Mouse (Mus musculus) thymus, adult 18-20 months (tissue): ENCODE data around the gene Cdk5.

ENCODE experiments used
- DNase-seq, 2 experiments: peaks; one replicate each; pipeline ENCODE4 v3.0.0; 2022; ENCODE audit warnings: mixed read lengths in 2 of 2

Cdk5 gene

GRCm38 (mm10) chr5:24423129-24424003 lies at the start of gene Cdk5, which contains the start of gene Slc4a2:
Gene Cdk5 (minus strand): TSS chr5:24423530.
Gene Slc4a2 (plus strand): TSS chr5:24423837.
- peak; percentile 98 for DNase-seq

- DNase-seq: peak; percentile 39 to 42
Observed at GRCm38 (mm10) chr5:24470600-24470999, 47.3 kb upstream of the Cdk5 start.

- DNase-seq: no peak
Observed at GRCm38 (mm10) chr5:24466762-24467161, 43.4 kb upstream of the Cdk5 start.

GRCm38 (mm10) chr5:24455613-24456012 lies 32.3 kb upstream of the Cdk5 start:
- DNase-seq: no peak

- no peak for DNase-seq
Observed at GRCm38 (mm10) chr5:24455076-24455475, 31.7 kb upstream of the Cdk5 start.

GRCm38 (mm10) chr5:24453985-24454303 lies 30.6 kb upstream of the Cdk5 start:
- no peak for DNase-seq

GRCm38 (mm10) chr5:24453283-24453984 lies 30.1 kb upstream of the Cdk5 start:
- no peak for DNase-seq

- DNase-seq: peak; percentile 30 to 36
Observed at GRCm38 (mm10) chr5:24452691-24453233, 29.4 kb upstream of the Cdk5 start.

GRCm38 (mm10) chr5:24452030-24452690 lies 28.8 kb upstream of the Cdk5 start, which contains the start of gene Agap3:
Gene Agap3 (plus strand): TSS chr5:24452177.
- DNase-seq: peak; percentile 44 to 54

- peak; percentile 73 to 76 for DNase-seq
Observed at GRCm38 (mm10) chr5:24451264-24452029, 28.1 kb upstream of the Cdk5 start.

GRCm38 (mm10) chr5:24447624-24448298 lies 24.4 kb upstream of the Cdk5 start, which contains the start of gene Tmub1:
Gene Tmub1 (minus strand): TSS chr5:24447854.
- peak; percentile 82 to 89 for DNase-seq

- no peak for DNase-seq
Observed at GRCm38 (mm10) chr5:24446630-24447029, 23.3 kb upstream of the Cdk5 start.

GRCm38 (mm10) chr5:24445428-24446080 lies 22.2 kb upstream of the Cdk5 start:
- DNase-seq: no peak

GRCm38 (mm10) chr5:24444746-24445427 lies 21.6 kb upstream of the Cdk5 start, which contains the start of gene Fastk:
Gene Fastk (minus strand): TSS chr5:24445287.
- peak; percentile 87 to 89 for DNase-seq

- peak in 1 of 2 experiments; percentile 23 for DNase-seq
Observed at GRCm38 (mm10) chr5:24443927-24444326, 20.6 kb upstream of the Cdk5 start.

GRCm38 (mm10) chr5:24443204-24443603 lies 19.9 kb upstream of the Cdk5 start:
- no peak for DNase-seq

GRCm38 (mm10) chr5:24442029-24442428 lies 18.7 kb upstream of the Cdk5 start:
- peak in 1 of 2 experiments; percentile 29 for DNase-seq

- no peak for DNase-seq
Observed at GRCm38 (mm10) chr5:24441187-24441586, 17.9 kb upstream of the Cdk5 start.

- no peak for DNase-seq
Observed at GRCm38 (mm10) chr5:24433993-24434392, 10.7 kb upstream of the Cdk5 start.

- DNase-seq: no peak
Observed at GRCm38 (mm10) chr5:24428596-24428995, 5.3 kb upstream of the Cdk5 start.
